Mouse (Mus musculus) neural tube, postnatal 0 days (tissue): ENCODE measurements around the gene Zfp366. TPM values are rescaled to one million over a fixed set of nuclear protein-coding genes. Genes with fewer than 3 reads are reported as not detected.

Experiments used
- polyA plus RNA-seq: library from polyadenylated mRNA; unstranded; fragments of >200 nt; fragmentation: Nextera tagmentation; extraction: Ambion mirVana; gene quantifications from 2 replicates; pipeline ENCODE4 v1.2.1, GENCODE M21; 2015

Zfp366 gene
- polyA plus RNA-seq = 0.65 and 0.69 TPM in 2 replicates

DNA sequence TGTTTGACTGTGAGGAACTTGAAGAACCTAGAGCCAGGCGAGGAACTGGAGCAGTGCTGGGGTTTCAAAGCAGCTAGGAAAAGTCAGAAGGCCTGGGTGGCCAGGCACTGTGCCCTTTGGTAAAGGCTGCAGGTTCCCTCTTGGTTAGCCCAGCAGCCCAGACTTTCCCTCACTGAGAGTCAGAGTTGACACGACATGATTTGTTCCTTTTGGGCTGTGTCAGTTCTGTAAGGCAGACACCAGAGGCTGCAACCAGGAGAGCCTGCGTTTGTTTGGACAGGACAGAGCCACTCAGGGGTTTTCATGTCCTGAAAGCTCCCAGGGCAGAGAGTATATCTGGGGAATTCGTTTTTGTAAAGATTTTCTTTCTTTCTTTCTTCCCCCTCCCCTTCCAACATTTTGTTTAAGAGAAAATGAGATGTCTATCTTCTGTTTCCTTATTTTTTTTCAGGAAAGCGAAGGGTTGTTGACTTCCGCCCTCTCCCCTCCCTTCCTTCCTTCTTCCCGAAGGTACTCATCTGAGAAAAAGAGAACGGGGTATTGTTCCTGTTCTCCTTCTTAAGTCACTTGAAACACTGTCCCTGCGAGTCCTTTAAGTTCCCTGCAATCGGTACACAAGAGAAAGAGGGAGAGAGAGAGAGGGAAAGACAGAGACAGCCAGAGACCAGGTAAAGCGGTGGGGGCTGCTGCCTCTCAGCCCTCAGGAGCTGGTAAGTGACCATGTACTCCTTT lies at the start of gene Zfp366:
Gene Zfp366, plus strand, starts transcription at position 669 of the 732 bp plus-strand sequence.

Other genes starting within 250 kb of the Zfp366 start
- not detected in 2 replicates for gene 1700024P04Rik, start 200.3 kb upstream of the Zfp366 start, polyA plus RNA-seq
- gene Ptcd2, start 159.9 kb downstream of the Zfp366 start, polyA plus RNA-seq = 52.1 and 53.7 TPM in 2 replicates
- 40.6 and 41.1 TPM in 2 replicates for gene Mrps27, start 160.0 kb downstream of the Zfp366 start, polyA plus RNA-seq